Mouse (Mus musculus): ENCODE measurements around the gene Rnase12. TPM values are rescaled to one million over a fixed set of nuclear protein-coding genes. Genes with fewer than 3 reads are reported as not detected.
"Not testable (repeated sequence)": the region's sequence is repeated elsewhere in the genome, so short reads cannot be mapped to it uniquely, and the experiment has no call there.

The Rnase12 gene
- 0.30 TPM in 1 of 2 replicates, not detected in the other for polyA plus RNA-seq (2016; fragmentation: Nextera tagmentation; extraction: Ambion mirVana)

DNA sequence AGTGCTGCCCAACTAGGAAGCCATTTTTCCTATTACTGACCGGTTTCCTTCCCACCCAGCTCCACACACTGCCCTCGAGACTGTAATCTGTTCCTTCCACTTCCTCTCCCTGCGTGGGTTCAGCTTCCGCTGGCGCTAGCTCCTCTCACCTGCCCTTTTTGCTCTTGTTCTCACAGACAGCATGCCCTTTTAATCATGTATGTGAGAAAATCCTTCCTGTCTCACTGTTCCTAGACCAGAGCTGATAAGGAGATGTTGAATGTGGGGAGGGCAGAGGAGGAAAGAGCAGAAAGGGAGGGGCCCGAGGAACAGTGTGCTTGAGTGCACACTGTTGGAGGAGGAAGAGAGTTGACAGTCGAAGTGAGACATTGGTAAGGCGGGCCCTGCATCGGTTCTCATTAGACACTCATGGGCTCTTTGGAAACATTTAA lies at the start of gene Rnase12:
Gene Rnase12, minus strand, starts transcription at position 261 of the 431 bp plus-strand sequence.
- 77% methylated on average over 9 of the region's 9 CpGs for WGBS
- no peaks in the 10 kb centered on the region for H3K36me3 ChIP-seq
- no peaks in the 10 kb centered on the region for H3K9me3 ChIP-seq (replicated peaks)
- no peak within 1 kb of the TSS for H3K27ac ChIP-seq
- no peaks in the 10 kb centered on the region for H3K27me3 ChIP-seq (ENCODE audit: low read depth, poor library complexity, severe bottlenecking)
- H3K4me3 ChIP-seq: no peak within 1 kb of the TSS
- peaks cover 4% of the 10 kb centered on the region; the same call in 1 of the 2 replicates for H3K4me1 ChIP-seq
- DNase-seq (ENCODE audit: low spot score): no peak

GRCm38 (mm10) chr14:51106449-51106967 lies 49.0 kb upstream of the Rnase12 start:
- Histone ChIP-seq H3K27me3 (ENCODE audit: low read depth, poor library complexity, severe bottlenecking) (no peaks in the 10 kb centered on the region), H3K4me3 (no peak overlapping the region), H3K36me3 (no peaks in the 10 kb centered on the region), H3K9me3 (replicated peaks) (no peaks in the 10 kb centered on the region), H3K27ac (no peak overlapping the region), H3K4me1 (no peaks in the 10 kb centered on the region)
- DNase-seq (ENCODE audit: low spot score): no peak

DNA sequence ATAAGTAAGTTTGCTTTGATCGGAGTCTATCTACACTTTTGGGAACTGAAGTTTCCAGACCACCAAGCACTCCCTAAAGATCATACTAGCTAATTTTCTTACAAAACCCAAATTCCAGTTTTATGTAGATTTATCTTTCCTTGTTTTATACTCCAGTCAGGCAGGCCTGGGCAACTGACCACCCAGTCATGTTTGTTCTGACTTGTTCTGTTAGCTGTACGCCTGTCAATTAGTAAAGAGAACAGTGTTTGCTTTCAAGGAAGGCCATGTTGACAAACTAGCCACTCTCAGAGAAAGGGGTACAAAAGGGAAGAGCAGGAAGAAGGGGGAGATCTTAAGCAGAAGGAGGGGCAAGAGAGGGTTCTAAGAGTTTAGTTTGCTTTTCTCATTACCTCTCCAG lies 46.9 kb upstream of the Rnase12 start:
- H3K4me3 ChIP-seq: no peak overlapping the region
- DNase-seq (ENCODE audit: low spot score): no peak
- 90% methylated on average over 2 of the region's 2 CpGs for WGBS
- no peaks in the 10 kb centered on the region for H3K4me1 ChIP-seq
- no peak overlapping the region for H3K27ac ChIP-seq
- no peaks in the 10 kb centered on the region for H3K36me3 ChIP-seq
- no peaks in the 10 kb centered on the region for H3K27me3 ChIP-seq (ENCODE audit: low read depth, poor library complexity, severe bottlenecking)
- no peaks in the 10 kb centered on the region for H3K9me3 ChIP-seq (replicated peaks)

DNA sequence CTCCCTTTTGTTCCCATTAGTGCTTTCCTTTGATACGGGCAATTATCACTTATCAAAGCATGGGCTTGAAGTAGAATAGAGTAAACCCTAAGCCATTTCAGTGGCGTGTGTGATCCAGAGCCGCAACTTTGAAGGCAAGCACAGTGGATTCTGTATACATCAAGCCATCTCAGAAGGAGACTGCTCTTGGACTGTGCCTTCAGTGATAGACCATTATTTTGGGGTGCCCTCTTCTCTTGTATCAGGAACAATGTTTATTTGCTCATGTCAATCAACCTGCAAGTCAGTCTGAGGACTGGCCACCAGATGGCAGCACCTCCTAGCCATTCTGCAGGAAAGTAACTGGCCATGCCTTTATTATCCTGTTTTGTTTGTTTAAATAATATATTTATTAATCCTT lies 45.8 kb upstream of the Rnase12 start:
- H3K27me3 ChIP-seq (ENCODE audit: low read depth, poor library complexity, severe bottlenecking): no peaks in the 10 kb centered on the region
- peak; percentile 75 for DNase-seq (ENCODE audit: low spot score)
- H3K27ac ChIP-seq: no peak overlapping the region
- no peaks in the 10 kb centered on the region for H3K9me3 ChIP-seq (replicated peaks)
- no peak overlapping the region for H3K4me3 ChIP-seq
- no peaks in the 10 kb centered on the region for H3K4me1 ChIP-seq
- H3K36me3 ChIP-seq: no peaks in the 10 kb centered on the region
- 60% methylated on average over 3 of the region's 3 CpGs for WGBS

- Histone ChIP-seq H3K4me3 (no peak overlapping the region), H3K4me1 (no peaks in the 10 kb centered on the region), H3K27me3 (ENCODE audit: low read depth, poor library complexity, severe bottlenecking) (no peaks in the 10 kb centered on the region), H3K27ac (no peak overlapping the region), H3K36me3 (no peaks in the 10 kb centered on the region), H3K9me3 (replicated peaks) (no peaks in the 10 kb centered on the region)
- WGBS: 84% methylated on average over 9 of the region's 9 CpGs
- no peak for DNase-seq (ENCODE audit: low spot score)
Observed at GRCm38 (mm10) chr14:51101284-51101683, 43.8 kb upstream of the Rnase12 start.

- Histone ChIP-seq H3K36me3 (no peaks in the 10 kb centered on the region), H3K27ac (no peak overlapping the region), H3K4me3 (no peak overlapping the region), H3K9me3 (replicated peaks) (no peaks in the 10 kb centered on the region), H3K4me1 (no peaks in the 10 kb centered on the region), H3K27me3 (ENCODE audit: low read depth, poor library complexity, severe bottlenecking) (no peaks in the 10 kb centered on the region)
- no peak for DNase-seq (ENCODE audit: low spot score)
- WGBS: 94% methylated on average over 11 of the region's 11 CpGs
Observed at GRCm38 (mm10) chr14:51098921-51099320, 41.5 kb upstream of the Rnase12 start.

- H3K9me3 ChIP-seq (replicated peaks); H3K4me1 ChIP-seq; H3K27me3 ChIP-seq (ENCODE audit: low read depth, poor library complexity, severe bottlenecking); H3K27ac ChIP-seq; H3K36me3 ChIP-seq; H3K4me3 ChIP-seq: not testable (repeated sequence)
- 44% methylated on average over 1 of the region's 1 CpGs for WGBS
- peak; percentile 35 for DNase-seq (ENCODE audit: low spot score)
Observed at GRCm38 (mm10) chr14:51098300-51098699, 40.8 kb upstream of the Rnase12 start.

- no peak for DNase-seq (ENCODE audit: low spot score)
- H3K4me1 ChIP-seq: no peaks in the 10 kb centered on the region
- H3K9me3 ChIP-seq (replicated peaks): no peaks in the 10 kb centered on the region
- H3K27me3 ChIP-seq (ENCODE audit: low read depth, poor library complexity, severe bottlenecking): no peaks in the 10 kb centered on the region
- H3K4me3 ChIP-seq: no peak overlapping the region
- no peaks in the 10 kb centered on the region for H3K36me3 ChIP-seq
- 79% methylated on average over 9 of the region's 9 CpGs for WGBS
- no peak overlapping the region for H3K27ac ChIP-seq
Observed at GRCm38 (mm10) chr14:51095736-51096524, 38.5 kb upstream of the Rnase12 start.

- Histone ChIP-seq H3K4me3 (no peak overlapping the region), H3K36me3 (no peaks in the 10 kb centered on the region), H3K4me1 (no peaks in the 10 kb centered on the region), H3K27me3 (ENCODE audit: low read depth, poor library complexity, severe bottlenecking) (no peaks in the 10 kb centered on the region), H3K9me3 (replicated peaks) (no peaks in the 10 kb centered on the region), H3K27ac (no peak overlapping the region)
- no peak for DNase-seq (ENCODE audit: low spot score)
- 78% methylated on average over 7 of the region's 9 CpGs for WGBS
Observed at GRCm38 (mm10) chr14:51094921-51095320, 37.5 kb upstream of the Rnase12 start.

DNA sequence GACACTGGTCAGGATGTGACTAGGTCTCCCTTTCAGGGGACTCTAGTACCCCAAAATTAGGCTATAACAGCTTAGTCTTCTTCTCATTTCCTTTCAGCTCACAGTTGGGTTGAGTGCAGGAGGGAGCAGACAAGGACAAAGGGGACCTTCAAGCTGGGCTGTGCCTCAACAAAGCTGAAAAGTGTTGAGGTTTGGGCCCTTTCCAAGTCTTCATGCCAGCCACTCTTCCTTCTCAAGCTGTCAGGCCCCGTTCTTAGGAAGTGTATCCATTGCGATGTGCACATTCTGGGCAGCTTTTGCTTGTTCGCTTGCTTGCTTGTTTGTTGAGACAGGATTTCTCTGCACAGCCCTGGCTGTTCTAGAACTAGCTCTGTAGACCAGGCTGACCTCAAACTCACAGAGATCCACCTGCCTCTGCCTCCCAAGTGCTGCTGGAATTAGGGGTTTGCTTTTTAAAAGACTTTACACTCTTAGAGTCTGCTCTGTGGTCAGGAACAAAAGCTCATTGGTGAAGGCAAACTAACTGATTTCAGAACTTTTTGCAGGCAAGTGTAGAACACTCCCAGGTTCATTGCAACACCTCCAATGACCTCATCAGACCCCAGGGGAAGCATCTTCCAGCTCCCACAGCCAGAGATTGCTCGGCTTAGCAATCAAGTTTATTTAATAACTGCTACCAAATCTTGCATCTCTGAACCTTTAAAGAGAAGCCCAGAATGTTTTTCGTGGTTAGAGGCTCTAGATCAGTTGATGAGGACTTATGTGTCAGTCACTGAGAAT lies 36.8 kb upstream of the Rnase12 start:
- Histone ChIP-seq H3K27ac (no peak overlapping the region), H3K4me1 (no peaks in the 10 kb centered on the region), H3K27me3 (ENCODE audit: low read depth, poor library complexity, severe bottlenecking) (no peaks in the 10 kb centered on the region), H3K36me3 (no peaks in the 10 kb centered on the region), H3K9me3 (replicated peaks) (no peaks in the 10 kb centered on the region), H3K4me3 (no peak overlapping the region)
- no peak for DNase-seq (ENCODE audit: low spot score)
- WGBS: 90% methylated on average over 5 of the region's 5 CpGs

GRCm38 (mm10) chr14:51093496-51093895 lies 36.0 kb upstream of the Rnase12 start:
- Histone ChIP-seq H3K4me1 (no peaks in the 10 kb centered on the region), H3K9me3 (replicated peaks) (no peaks in the 10 kb centered on the region), H3K36me3 (no peaks in the 10 kb centered on the region), H3K27me3 (ENCODE audit: low read depth, poor library complexity, severe bottlenecking) (no peaks in the 10 kb centered on the region), H3K4me3 (no peak overlapping the region), H3K27ac (no peak overlapping the region)
- 29% methylated on average over 3 of the region's 3 CpGs for WGBS
- no peak for DNase-seq (ENCODE audit: low spot score)

- Histone ChIP-seq H3K9me3 (replicated peaks) (no peaks in the 10 kb centered on the region), H3K27me3 (ENCODE audit: low read depth, poor library complexity, severe bottlenecking) (no peaks in the 10 kb centered on the region), H3K27ac (no peak overlapping the region), H3K4me3 (no peak overlapping the region), H3K4me1 (no peaks in the 10 kb centered on the region), H3K36me3 (no peaks in the 10 kb centered on the region)
- 59% methylated on average over 8 of the region's 8 CpGs for WGBS
- no peak for DNase-seq (ENCODE audit: low spot score)
Observed at GRCm38 (mm10) chr14:51092073-51092620, 34.7 kb upstream of the Rnase12 start.

Data from limb, embryonic 10.5 days (tissue).